Mouse (Mus musculus): ENCODE results near the gene Gm10401. TPM values are rescaled to one million over a fixed set of nuclear protein-coding genes. Genes with fewer than 3 reads are reported as not detected.

Gene Gm10401
- polyA plus RNA-seq, 1 experiment from 2014 or later = 13.5 TPM

GRCm38 (mm10) chr5:115133358-115134066 is 35.4 kb upstream of the Gm10401 start:
- H3K4me2 ChIP-seq = peak overlapping the region; percentile 97
- no peak overlapping the region for H3K27ac ChIP-seq
- H3K36me3 ChIP-seq = peaks cover 9% of the 10 kb centered on the region; the same call in 1 of the 2 replicates
- WGBS = 61% methylated on average over 6 of the region's 6 CpGs
- H3K27me3 ChIP-seq = no peaks in the 10 kb centered on the region
- H3K4me1 ChIP-seq (replicated peaks) = peaks cover 17% of the 10 kb centered on the region
- no peak for ATAC-seq (replicated peaks; ENCODE audit: insufficient number of reproducible peaks, insufficient read depth, low FRiP score, low read depth)
- peak overlapping the region; percentile 90 for H3K4me3 ChIP-seq
- H3K9me3 ChIP-seq (replicated peaks) = no peaks in the 10 kb centered on the region
- H3K9ac ChIP-seq = peak overlapping the region; percentile 38; the same call in 1 of the 2 replicates

- H3K4me3 ChIP-seq = no peak overlapping the region
- no peak overlapping the region for H3K4me2 ChIP-seq
- ATAC-seq (replicated peaks; ENCODE audit: insufficient number of reproducible peaks, insufficient read depth, low FRiP score, low read depth) = no peak
- peaks cover 17% of the 10 kb centered on the region for H3K4me1 ChIP-seq (replicated peaks)
- H3K9me3 ChIP-seq (replicated peaks) = no peaks in the 10 kb centered on the region
- no peaks in the 10 kb centered on the region for H3K27me3 ChIP-seq
- peaks cover 9% of the 10 kb centered on the region; the same call in 1 of the 2 replicates for H3K36me3 ChIP-seq
- no peak overlapping the region for H3K27ac ChIP-seq
- no peak overlapping the region for H3K9ac ChIP-seq
- 85% methylated on average over 8 of the region's 8 CpGs for WGBS
Observed at GRCm38 (mm10) chr5:115132465-115132864, 34.4 kb upstream of the Gm10401 start.

GRCm38 (mm10) chr5:115129328-115129727 is 31.2 kb upstream of the Gm10401 start:
- Histone ChIP-seq H3K4me2 (no peak overlapping the region), H3K4me1 (replicated peaks) (peaks cover 27% of the 10 kb centered on the region), H3K9me3 (replicated peaks) (no peaks in the 10 kb centered on the region), H3K27me3 (no peaks in the 10 kb centered on the region), H3K36me3 (peaks cover 15% of the 10 kb centered on the region; the same call in 1 of the 2 replicates), H3K4me3 (no peak overlapping the region), H3K27ac (no peak overlapping the region), H3K9ac (no peak overlapping the region)
- 85% methylated on average over 6 of the region's 6 CpGs for WGBS
- ATAC-seq (replicated peaks; ENCODE audit: insufficient number of reproducible peaks, insufficient read depth, low FRiP score, low read depth) = no peak

- H3K9me3 ChIP-seq (replicated peaks) = no peaks in the 10 kb centered on the region
- no peak for ATAC-seq (replicated peaks; ENCODE audit: insufficient number of reproducible peaks, insufficient read depth, low FRiP score, low read depth)
- no peak overlapping the region for H3K4me2 ChIP-seq
- no peak overlapping the region for H3K4me3 ChIP-seq
- H3K4me1 ChIP-seq (replicated peaks) = peaks cover 13% of the 10 kb centered on the region
- 86% methylated on average over 22 of the region's 22 CpGs for WGBS
- no peaks in the 10 kb centered on the region for H3K27me3 ChIP-seq
- peaks cover 21% of the 10 kb centered on the region for H3K36me3 ChIP-seq
- no peak overlapping the region for H3K27ac ChIP-seq
- no peak overlapping the region for H3K9ac ChIP-seq
Observed at GRCm38 (mm10) chr5:115127421-115128179, 29.5 kb upstream of the Gm10401 start.

- Histone ChIP-seq H3K4me3 (no peak overlapping the region), H3K9ac (no peak overlapping the region), H3K4me2 (no peak overlapping the region), H3K9me3 (replicated peaks) (no peaks in the 10 kb centered on the region), H3K36me3 (peaks cover 21% of the 10 kb centered on the region), H3K27me3 (no peaks in the 10 kb centered on the region), H3K4me1 (replicated peaks) (peaks cover 10% of the 10 kb centered on the region; the same call in 1 of the 2 replicates), H3K27ac (no peak overlapping the region)
- ATAC-seq (replicated peaks; ENCODE audit: insufficient number of reproducible peaks, insufficient read depth, low FRiP score, low read depth) = no peak
- WGBS = 77% methylated on average over 28 of the region's 28 CpGs
Observed at GRCm38 (mm10) chr5:115126578-115127312, 28.6 kb upstream of the Gm10401 start.

- H3K27ac ChIP-seq = no peak overlapping the region
- peak overlapping the region; percentile 22; the same call in 1 of the 2 replicates for H3K4me2 ChIP-seq
- no peaks in the 10 kb centered on the region for H3K9me3 ChIP-seq (replicated peaks)
- ATAC-seq (replicated peaks; ENCODE audit: insufficient number of reproducible peaks, insufficient read depth, low FRiP score, low read depth) = peak; percentile 74; the same call in 1 of the 2 replicates
- H3K36me3 ChIP-seq = peaks cover 21% of the 10 kb centered on the region
- 22% methylated on average over 24 of the region's 24 CpGs for WGBS
- peaks cover 13% of the 10 kb centered on the region; the same call in 1 of the 2 replicates for H3K4me1 ChIP-seq (replicated peaks)
- no peak overlapping the region for H3K9ac ChIP-seq
- H3K27me3 ChIP-seq = no peaks in the 10 kb centered on the region
- no peak overlapping the region for H3K4me3 ChIP-seq
Observed at GRCm38 (mm10) chr5:115125211-115125871, 27.2 kb upstream of the Gm10401 start.

- Histone ChIP-seq H3K4me3 (no peak overlapping the region), H3K36me3 (peaks cover 16% of the 10 kb centered on the region), H3K9me3 (replicated peaks) (no peaks in the 10 kb centered on the region), H3K4me2 (no peak overlapping the region), H3K27me3 (no peaks in the 10 kb centered on the region), H3K27ac (no peak overlapping the region), H3K9ac (no peak overlapping the region), H3K4me1 (replicated peaks) (peaks cover 13% of the 10 kb centered on the region; the same call in 1 of the 2 replicates)
- 89% methylated on average over 6 of the region's 6 CpGs for WGBS
- ATAC-seq (replicated peaks; ENCODE audit: insufficient number of reproducible peaks, insufficient read depth, low FRiP score, low read depth) = no peak
Observed at GRCm38 (mm10) chr5:115124690-115125089, 26.6 kb upstream of the Gm10401 start.

GRCm38 (mm10) chr5:115120978-115121377 is 22.9 kb upstream of the Gm10401 start:
- Histone ChIP-seq H3K4me1 (replicated peaks) (peaks cover 20% of the 10 kb centered on the region), H3K9me3 (replicated peaks) (no peaks in the 10 kb centered on the region), H3K27ac (no peak overlapping the region), H3K36me3 (peaks cover 19% of the 10 kb centered on the region), H3K9ac (no peak overlapping the region), H3K27me3 (no peaks in the 10 kb centered on the region), H3K4me3 (no peak overlapping the region), H3K4me2 (no peak overlapping the region)
- ATAC-seq (replicated peaks; ENCODE audit: insufficient number of reproducible peaks, insufficient read depth, low FRiP score, low read depth) = no peak
- WGBS = 70% methylated on average over 5 of the region's 5 CpGs

- Histone ChIP-seq H3K4me1 (replicated peaks) (peaks cover 10% of the 10 kb centered on the region), H3K9ac (peak within 1 kb of the TSS; percentile 98), H3K4me3 (peak within 1 kb of the TSS; percentile 99), H3K4me2 (peak within 1 kb of the TSS; percentile 85), H3K27me3 (no peaks in the 10 kb centered on the region), H3K9me3 (replicated peaks) (no peaks in the 10 kb centered on the region), H3K36me3 (peaks cover 26% of the 10 kb centered on the region), H3K27ac (peak within 1 kb of the TSS; percentile 83)
- under 1% methylated on average over 39 of the region's 39 CpGs for WGBS
- peak; percentile 92 for ATAC-seq (replicated peaks; ENCODE audit: insufficient number of reproducible peaks, insufficient read depth, low FRiP score, low read depth)
Observed at GRCm38 (mm10) chr5:115118961-115119570, 21.0 kb upstream of the Gm10401 start, which contains the start of gene Acads. TSS of gene Acads (minus strand) at chr5:115119346.

GRCm38 (mm10) chr5:115117467-115117866 is 19.4 kb upstream of the Gm10401 start:
- H3K27me3 ChIP-seq = no peaks in the 10 kb centered on the region
- peaks cover 10% of the 10 kb centered on the region for H3K4me1 ChIP-seq (replicated peaks)
- peaks cover 30% of the 10 kb centered on the region for H3K36me3 ChIP-seq
- WGBS = 88% methylated on average over 13 of the region's 13 CpGs
- H3K4me2 ChIP-seq = no peak overlapping the region
- no peaks in the 10 kb centered on the region for H3K9me3 ChIP-seq (replicated peaks)
- no peak overlapping the region for H3K27ac ChIP-seq
- no peak overlapping the region for H3K4me3 ChIP-seq
- ATAC-seq (replicated peaks; ENCODE audit: insufficient number of reproducible peaks, insufficient read depth, low FRiP score, low read depth) = no peak
- H3K9ac ChIP-seq = no peak overlapping the region

All from heart, embryonic 15.5 days (tissue).